Mouse (Mus musculus): Measurements from ENCODE around the gene Foxo3. TPM values are rescaled to one million over a fixed set of nuclear protein-coding genes. Genes with fewer than 3 reads are reported as not detected.
A peak's percentile ranks its signal among the peaks of the same experiment; 100 is the strongest.

Foxo3 gene
- polyA plus RNA-seq, 1 experiment from 2014 or later: 8.1 TPM

- H3K27me3 ChIP-seq: peaks cover 10% of the 10 kb centered on the region
- under 1% methylated on average over 65 of the region's 65 CpGs for WGBS
- H3K4me3 ChIP-seq: peak overlapping the region; percentile 81
- H3K27ac ChIP-seq: 0 out of 2 replicates have a peak overlapping the region, but pooled peaks have one; percentile 99
- peak overlapping the region; percentile 98 for H3K4me2 ChIP-seq (replicated peaks)
- peak overlapping the region; percentile 88 for H3K9ac ChIP-seq
- no peaks in the 10 kb centered on the region for H3K9me3 ChIP-seq
- ATAC-seq (ENCODE audit: low FRiP score, low read depth): no peak
- 0 out of 2 replicates have a peak, but pooled peaks cover 4% of the 10 kb centered on the region for H3K36me3 ChIP-seq
- peaks cover 40% of the 10 kb centered on the region for H3K4me1 ChIP-seq
Measured at GRCm38 (mm10) chr10:42274712-42275400, 1.7 kb downstream of the Foxo3 start.

DNA sequence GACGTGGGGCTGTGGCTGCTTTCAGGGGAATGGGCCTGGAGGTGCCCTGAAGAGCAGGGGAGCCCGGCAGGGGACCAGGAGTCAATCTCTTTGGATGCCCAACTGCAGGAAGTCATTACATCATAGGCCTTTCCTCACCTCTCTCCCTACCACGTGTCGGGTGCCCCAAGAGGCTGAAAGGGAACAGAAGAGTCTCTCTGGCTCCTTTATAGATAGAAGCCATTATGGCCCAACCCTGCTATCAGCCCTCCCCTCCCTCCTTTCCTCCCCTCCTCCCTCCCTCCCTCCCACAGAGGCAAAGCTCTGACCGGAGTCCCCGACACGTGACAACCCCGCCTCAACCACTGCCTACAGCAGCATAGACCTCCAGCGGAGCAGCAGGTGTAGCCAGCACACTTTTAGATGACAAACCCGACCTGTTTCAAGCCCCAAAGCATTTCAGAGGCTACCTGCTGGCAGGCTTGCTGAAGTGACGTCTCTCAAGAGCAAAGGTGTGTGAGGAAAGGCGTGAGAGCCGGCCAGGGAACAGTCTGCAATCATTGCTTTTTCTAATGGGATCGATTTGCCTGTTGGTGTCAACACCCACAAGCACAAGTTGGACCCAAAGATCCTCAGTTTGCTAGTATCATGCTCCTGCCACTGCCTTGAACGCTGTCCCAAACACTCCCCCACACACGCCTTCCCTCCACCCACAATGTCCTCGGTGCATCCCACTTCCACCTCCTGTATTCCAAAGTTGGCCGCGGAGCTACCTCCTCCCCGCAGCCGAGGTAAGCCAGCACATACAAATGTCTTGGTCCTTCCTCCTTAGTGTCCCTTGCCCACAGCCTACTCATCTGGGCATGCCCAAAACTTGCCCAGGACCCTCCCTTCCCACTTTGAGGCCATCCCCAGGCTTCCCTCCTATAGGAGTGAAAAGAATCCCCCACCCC lies 2.5 kb downstream of the Foxo3 start:
- Histone ChIP-seq H3K4me3 (peak overlapping the region; percentile 81), H3K9ac (peak overlapping the region; percentile 88), H3K4me1 (peaks cover 47% of the 10 kb centered on the region), H3K36me3 (0 out of 2 replicates have a peak, but pooled peaks cover 7% of the 10 kb centered on the region), H3K4me2 (replicated peaks) (peak overlapping the region; percentile 98), H3K27ac (no peak overlapping the region; the same call in 1 of the 2 replicates), H3K27me3 (peaks cover 10% of the 10 kb centered on the region), H3K9me3 (no peaks in the 10 kb centered on the region)
- 7% methylated on average over 21 of the region's 21 CpGs for WGBS
- ATAC-seq (ENCODE audit: low FRiP score, low read depth): no peak

DNA sequence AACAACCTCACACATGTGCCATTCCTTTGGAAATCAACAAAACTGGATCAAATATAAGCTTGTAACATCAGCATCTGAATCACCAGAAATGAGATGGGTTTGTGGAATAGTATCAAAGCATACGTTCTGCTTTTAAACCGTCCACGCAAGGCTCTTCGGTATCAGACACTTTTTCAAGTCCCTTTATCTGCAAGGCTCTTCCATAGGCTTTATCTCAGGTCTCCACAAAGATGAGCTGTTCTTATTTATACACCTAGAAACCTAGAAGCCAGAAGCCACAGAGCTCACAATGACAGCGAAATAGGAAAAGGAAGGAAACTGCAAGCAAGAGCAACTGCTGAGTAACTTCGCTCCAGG lies 3.2 kb downstream of the Foxo3 start:
- ATAC-seq (ENCODE audit: low FRiP score, low read depth): no peak
- H3K9ac ChIP-seq: peak overlapping the region; percentile 88; the same call in 1 of the 2 replicates
- H3K9me3 ChIP-seq: no peaks in the 10 kb centered on the region
- 70% methylated on average over 6 of the region's 6 CpGs for WGBS
- peak overlapping the region; percentile 81 for H3K4me3 ChIP-seq
- H3K27ac ChIP-seq: no peak overlapping the region
- H3K4me1 ChIP-seq: peaks cover 45% of the 10 kb centered on the region
- peaks cover 10% of the 10 kb centered on the region for H3K27me3 ChIP-seq
- H3K4me2 ChIP-seq (replicated peaks): peak overlapping the region; percentile 98
- H3K36me3 ChIP-seq: peaks cover 12% of the 10 kb centered on the region; the same call in 1 of the 2 replicates

- ATAC-seq (ENCODE audit: low FRiP score, low read depth): no peak
- Histone ChIP-seq H3K4me3 (no peak overlapping the region), H3K4me1 (peaks cover 45% of the 10 kb centered on the region)
Measured at GRCm38 (mm10) chr10:42271454-42272230, 4.9 kb downstream of the Foxo3 start.

GRCm38 (mm10) chr10:42270277-42271083 lies 6.1 kb downstream of the Foxo3 start:
- Histone ChIP-seq H3K9me3 (no peaks in the 10 kb centered on the region), H3K36me3 (peaks cover 37% of the 10 kb centered on the region), H3K9ac (no peak overlapping the region), H3K4me2 (replicated peaks) (0 out of 2 replicates have a peak overlapping the region, but pooled peaks have one; percentile 9), H3K27ac (no peak overlapping the region), H3K4me1 (peaks cover 45% of the 10 kb centered on the region), H3K4me3 (no peak overlapping the region), H3K27me3 (peaks cover 10% of the 10 kb centered on the region)
- no peak for ATAC-seq (ENCODE audit: low FRiP score, low read depth)
- WGBS: 64% methylated on average over 10 of the region's 10 CpGs

More at GRCm38 (mm10) chr10:42271454-42272230, 4.9 kb downstream of the Foxo3 start:
- Histone ChIP-seq H3K27ac (no peak overlapping the region), H3K9ac (no peak overlapping the region), H3K9me3 (no peaks in the 10 kb centered on the region), H3K36me3 (peaks cover 25% of the 10 kb centered on the region), H3K27me3 (peaks cover 10% of the 10 kb centered on the region), H3K4me2 (replicated peaks) (peak overlapping the region; percentile 30)
- 51% methylated on average over 11 of the region's 11 CpGs for WGBS

GRCm38 (mm10) chr10:42269281-42270025 lies 7.1 kb downstream of the Foxo3 start:
- H3K4me2 ChIP-seq (replicated peaks): no peak overlapping the region
- no peaks in the 10 kb centered on the region for H3K9me3 ChIP-seq
- H3K9ac ChIP-seq: no peak overlapping the region
- H3K27ac ChIP-seq: no peak overlapping the region
- no peak for ATAC-seq (ENCODE audit: low FRiP score, low read depth)
- no peak overlapping the region for H3K4me3 ChIP-seq
- peaks cover 10% of the 10 kb centered on the region for H3K27me3 ChIP-seq
- peaks cover 47% of the 10 kb centered on the region for H3K36me3 ChIP-seq
- WGBS: 62% methylated on average over 15 of the region's 15 CpGs
- H3K4me1 ChIP-seq: peaks cover 39% of the 10 kb centered on the region

GRCm38 (mm10) chr10:42267811-42268545 lies 8.6 kb downstream of the Foxo3 start:
- Histone ChIP-seq H3K4me2 (replicated peaks) (no peak overlapping the region), H3K27me3 (no peaks in the 10 kb centered on the region), H3K4me3 (no peak overlapping the region), H3K9ac (no peak overlapping the region), H3K36me3 (peaks cover 51% of the 10 kb centered on the region), H3K27ac (no peak overlapping the region), H3K4me1 (peaks cover 33% of the 10 kb centered on the region), H3K9me3 (no peaks in the 10 kb centered on the region)
- 81% methylated on average over 5 of the region's 5 CpGs for WGBS
- no peak for ATAC-seq (ENCODE audit: low FRiP score, low read depth)

DNA sequence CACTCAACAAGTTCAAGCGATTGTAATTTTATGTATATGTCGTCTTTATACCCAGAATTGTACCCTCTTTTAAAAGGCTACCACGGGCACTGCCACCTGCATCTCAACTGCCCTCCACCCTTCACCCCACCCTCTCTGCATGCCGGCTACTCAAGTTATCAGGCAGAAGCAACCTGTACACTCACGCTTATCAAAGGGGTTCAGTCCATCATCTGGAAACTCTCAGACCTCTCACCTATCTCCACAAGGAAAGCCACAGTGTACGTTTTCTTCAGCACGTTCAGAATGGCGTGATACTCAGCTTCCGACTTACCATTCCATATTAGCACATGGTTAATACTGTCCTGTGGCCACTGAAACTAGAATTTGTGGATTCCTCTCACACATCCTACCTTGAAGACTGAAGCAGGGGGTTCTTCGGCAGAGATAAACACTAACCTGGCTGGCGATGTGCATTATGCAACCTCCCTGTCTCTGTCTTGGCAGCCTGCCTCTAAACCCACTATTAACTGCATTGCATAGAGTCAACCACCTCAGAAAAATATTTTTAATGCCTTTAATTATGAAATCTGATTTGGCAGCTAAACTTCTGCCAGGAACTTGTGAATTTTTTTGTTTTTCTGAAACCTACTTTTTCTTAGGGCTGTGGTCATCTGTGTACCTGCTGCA lies 11.4 kb downstream of the Foxo3 start:
- H3K36me3 ChIP-seq: peaks cover 54% of the 10 kb centered on the region
- H3K4me2 ChIP-seq (replicated peaks): no peak overlapping the region
- no peaks in the 10 kb centered on the region for H3K27me3 ChIP-seq
- H3K27ac ChIP-seq: no peak overlapping the region
- H3K9me3 ChIP-seq: no peaks in the 10 kb centered on the region
- H3K4me3 ChIP-seq: no peak overlapping the region
- peaks cover 26% of the 10 kb centered on the region for H3K4me1 ChIP-seq
- ATAC-seq (ENCODE audit: low FRiP score, low read depth): no peak
- WGBS: 94% methylated on average over 11 of the region's 11 CpGs
- no peak overlapping the region for H3K9ac ChIP-seq

- H3K4me3 ChIP-seq: no peak overlapping the region
- H3K4me2 ChIP-seq (replicated peaks): no peak overlapping the region
- 71% methylated on average over 5 of the region's 5 CpGs for WGBS
- H3K27me3 ChIP-seq: no peaks in the 10 kb centered on the region
- no peak overlapping the region for H3K9ac ChIP-seq
- peaks cover 26% of the 10 kb centered on the region for H3K4me1 ChIP-seq
- H3K36me3 ChIP-seq: peaks cover 51% of the 10 kb centered on the region
- H3K9me3 ChIP-seq: no peaks in the 10 kb centered on the region
- no peak for ATAC-seq (ENCODE audit: low FRiP score, low read depth)
- no peak overlapping the region for H3K27ac ChIP-seq
Measured at GRCm38 (mm10) chr10:42264195-42264594, 12.4 kb downstream of the Foxo3 start.

DNA sequence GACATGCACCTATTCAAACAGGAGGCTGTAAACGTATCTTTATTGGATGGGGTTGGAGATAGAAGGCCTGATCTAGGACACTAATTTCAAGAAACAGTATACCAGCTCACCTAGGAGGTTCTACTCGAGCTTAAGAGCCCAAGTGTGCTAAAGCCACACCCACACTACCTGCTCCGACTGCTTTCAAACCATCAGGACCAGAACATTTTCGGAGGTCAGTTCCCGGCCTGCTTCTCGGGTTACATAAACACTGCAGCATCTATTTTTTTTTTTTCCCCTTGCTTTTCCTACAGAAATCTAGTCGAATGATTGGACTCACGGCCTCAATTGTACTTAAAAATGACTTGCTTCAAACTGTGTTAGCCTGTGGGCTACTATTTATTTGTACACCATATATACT lies 12.9 kb downstream of the Foxo3 start:
- Histone ChIP-seq H3K4me2 (replicated peaks) (no peak overlapping the region), H3K27me3 (no peaks in the 10 kb centered on the region), H3K4me1 (peaks cover 26% of the 10 kb centered on the region), H3K9ac (no peak overlapping the region), H3K27ac (no peak overlapping the region), H3K9me3 (no peaks in the 10 kb centered on the region), H3K4me3 (no peak overlapping the region), H3K36me3 (peaks cover 51% of the 10 kb centered on the region)
- WGBS: 52% methylated on average over 8 of the region's 8 CpGs
- ATAC-seq (ENCODE audit: low FRiP score, low read depth): no peak

Measured in limb, embryonic 13.5 days (tissue).